Mouse (Mus musculus): ENCODE results near the gene Prkab2. TPM values are rescaled to one million over a fixed set of nuclear protein-coding genes. Genes with fewer than 3 reads are reported as not detected.

Prkab2 gene
- total and polyA plus RNA-seq, 3 experiments = 1.8 to 10.2 (median 5.0) TPM

- TF ChIP-seq POLR2AphosphoS5 (IDR thresholded peaks at IDR 0.05; ENCODE audit: insufficient replicate concordance, low read depth, low read length) = no peak
- TF ChIP-seq GATA2 (IDR thresholded peaks at IDR 0.05; ENCODE audit: borderline replicate concordance, low read depth, low read length) = no peak
- TF ChIP-seq GATA1 (IDR thresholded peaks at IDR 0.05; ENCODE audit: borderline replicate concordance, low read length) = no peak
- no peak for TF ChIP-seq TAL1 (conservative IDR thresholded peaks at IDR 0.05; ENCODE audit: low read depth, low read length)
- no peak for TF ChIP-seq CTCF (IDR thresholded peaks at IDR 0.05; ENCODE audit: low read depth, low read length)
- H3K4me1 ChIP-seq (ENCODE audit: insufficient read depth, low read depth, low read length) = peaks cover 4% of the 10 kb centered on the region; the same call in 1 of the 2 replicates
- H3K4me3 ChIP-seq (ENCODE audit: low read depth, low read length) = no peak overlapping the region
- H3K27me3 ChIP-seq (ENCODE audit: insufficient read depth, low read length) = peaks cover 13% of the 10 kb centered on the region
- DNase-seq (ENCODE audit: low spot score) (no peak), ATAC-seq (ENCODE audit: extremely low read depth, insufficient number of reproducible peaks, low FRiP score, poor library complexity, severe bottlenecking) (no peak)
- no peaks in the 10 kb centered on the region for H3K36me3 ChIP-seq (replicated peaks)
- H3K9me3 ChIP-seq (replicated peaks) = no peaks in the 10 kb centered on the region
Observed at GRCm38 (mm10) chr3:97617091-97617825, 40.7 kb upstream of the Prkab2 start.

- TF ChIP-seq GATA1 (IDR thresholded peaks at IDR 0.05; ENCODE audit: borderline replicate concordance, low read length) (no peak), GATA2 (IDR thresholded peaks at IDR 0.05; ENCODE audit: borderline replicate concordance, low read depth, low read length) (no peak), POLR2AphosphoS5 (IDR thresholded peaks at IDR 0.05; ENCODE audit: insufficient replicate concordance, low read depth, low read length) (no peak), CTCF (IDR thresholded peaks at IDR 0.05; ENCODE audit: low read depth, low read length) (no peak), TAL1 (conservative IDR thresholded peaks at IDR 0.05; ENCODE audit: low read depth, low read length) (no peak)
- DNase-seq (ENCODE audit: low spot score) (no peak), ATAC-seq (ENCODE audit: extremely low read depth, insufficient number of reproducible peaks, low FRiP score, poor library complexity, severe bottlenecking) (no peak)
- Histone ChIP-seq H3K27me3 (ENCODE audit: insufficient read depth, low read length) (peaks cover 9% of the 10 kb centered on the region), H3K9me3 (replicated peaks) (no peaks in the 10 kb centered on the region), H3K4me1 (ENCODE audit: insufficient read depth, low read depth, low read length) (peaks cover 4% of the 10 kb centered on the region; the same call in 1 of the 2 replicates), H3K4me3 (ENCODE audit: low read depth, low read length) (no peak overlapping the region), H3K36me3 (replicated peaks) (no peaks in the 10 kb centered on the region)
Observed at GRCm38 (mm10) chr3:97617899-97618298, 40.1 kb upstream of the Prkab2 start.

GRCm38 (mm10) chr3:97620657-97621056 lies 37.3 kb upstream of the Prkab2 start:
- Histone ChIP-seq H3K36me3 (replicated peaks) (no peaks in the 10 kb centered on the region), H3K4me3 (ENCODE audit: low read depth, low read length) (no peak overlapping the region), H3K9me3 (replicated peaks) (no peaks in the 10 kb centered on the region), H3K4me1 (ENCODE audit: insufficient read depth, low read depth, low read length) (peaks cover 9% of the 10 kb centered on the region), H3K27me3 (ENCODE audit: insufficient read depth, low read length) (peaks cover 17% of the 10 kb centered on the region)
- DNase-seq (ENCODE audit: low spot score) (no peak), ATAC-seq (ENCODE audit: extremely low read depth, insufficient number of reproducible peaks, low FRiP score, poor library complexity, severe bottlenecking) (no peak)
- TF ChIP-seq POLR2AphosphoS5 (IDR thresholded peaks at IDR 0.05; ENCODE audit: insufficient replicate concordance, low read depth, low read length) (no peak), CTCF (IDR thresholded peaks at IDR 0.05; ENCODE audit: low read depth, low read length) (no peak), GATA2 (IDR thresholded peaks at IDR 0.05; ENCODE audit: borderline replicate concordance, low read depth, low read length) (no peak), GATA1 (IDR thresholded peaks at IDR 0.05; ENCODE audit: borderline replicate concordance, low read length) (no peak), TAL1 (conservative IDR thresholded peaks at IDR 0.05; ENCODE audit: low read depth, low read length) (no peak)

GRCm38 (mm10) chr3:97624611-97625010 lies 33.4 kb upstream of the Prkab2 start:
- no peak overlapping the region for H3K4me3 ChIP-seq (ENCODE audit: low read depth, low read length)
- DNase-seq (ENCODE audit: low spot score) = no peak
- peaks cover 10% of the 10 kb centered on the region; the same call in 1 of the 2 replicates for H3K27me3 ChIP-seq (ENCODE audit: insufficient read depth, low read length)
- H3K36me3 ChIP-seq (replicated peaks) = no peaks in the 10 kb centered on the region
- H3K9me3 ChIP-seq (replicated peaks) = no peaks in the 10 kb centered on the region
- H3K4me1 ChIP-seq (ENCODE audit: insufficient read depth, low read depth, low read length) = peaks cover 15% of the 10 kb centered on the region
- ATAC-seq (ENCODE audit: extremely low read depth, insufficient number of reproducible peaks, low FRiP score, poor library complexity, severe bottlenecking) = no peak
- TF ChIP-seq POLR2AphosphoS5 (IDR thresholded peaks at IDR 0.05; ENCODE audit: insufficient replicate concordance, low read depth, low read length) (no peak), GATA2 (IDR thresholded peaks at IDR 0.05; ENCODE audit: borderline replicate concordance, low read depth, low read length) (no peak), TAL1 (conservative IDR thresholded peaks at IDR 0.05; ENCODE audit: low read depth, low read length) (no peak), CTCF (IDR thresholded peaks at IDR 0.05; ENCODE audit: low read depth, low read length) (no peak), GATA1 (IDR thresholded peaks at IDR 0.05; ENCODE audit: borderline replicate concordance, low read length) (no peak)

GRCm38 (mm10) chr3:97627893-97628292 lies 30.1 kb upstream of the Prkab2 start:
- ATAC-seq (ENCODE audit: extremely low read depth, insufficient number of reproducible peaks, low FRiP score, poor library complexity, severe bottlenecking) = no peak
- peak overlapping the region; percentile 55; the same call in 1 of the 2 replicates for H3K4me3 ChIP-seq (ENCODE audit: low read depth, low read length)
- H3K9me3 ChIP-seq (replicated peaks) = no peaks in the 10 kb centered on the region
- peaks cover 15% of the 10 kb centered on the region for H3K4me1 ChIP-seq (ENCODE audit: insufficient read depth, low read depth, low read length)
- no peak for TF ChIP-seq POLR2AphosphoS5 (IDR thresholded peaks at IDR 0.05; ENCODE audit: insufficient replicate concordance, low read depth, low read length)
- no peak for TF ChIP-seq GATA2 (IDR thresholded peaks at IDR 0.05; ENCODE audit: borderline replicate concordance, low read depth, low read length)
- no peak for TF ChIP-seq TAL1 (conservative IDR thresholded peaks at IDR 0.05; ENCODE audit: low read depth, low read length)
- no peak for TF ChIP-seq GATA1 (IDR thresholded peaks at IDR 0.05; ENCODE audit: borderline replicate concordance, low read length)
- TF ChIP-seq CTCF (IDR thresholded peaks at IDR 0.05; ENCODE audit: low read depth, low read length) = no peak
- DNase-seq (ENCODE audit: low spot score) = no peak
- H3K36me3 ChIP-seq (replicated peaks) = no peaks in the 10 kb centered on the region
- H3K27me3 ChIP-seq (ENCODE audit: insufficient read depth, low read length) = peaks cover 7% of the 10 kb centered on the region; the same call in 1 of the 2 replicates

GRCm38 (mm10) chr3:97628391-97629001 lies 29.5 kb upstream of the Prkab2 start, which contains the start of gene Fmo5:
Fmo5 (plus strand) TSS chr3:97628804.
- no peak for TF ChIP-seq POLR2AphosphoS5 (IDR thresholded peaks at IDR 0.05; ENCODE audit: insufficient replicate concordance, low read depth, low read length)
- no peak for TF ChIP-seq GATA1 (IDR thresholded peaks at IDR 0.05; ENCODE audit: borderline replicate concordance, low read length)
- Histone ChIP-seq H3K4me1 (ENCODE audit: insufficient read depth, low read depth, low read length) (peaks cover 15% of the 10 kb centered on the region), H3K9me3 (replicated peaks) (no peaks in the 10 kb centered on the region), H3K4me3 (ENCODE audit: low read depth, low read length) (peak within 1 kb of the TSS; percentile 67), H3K36me3 (replicated peaks) (no peaks in the 10 kb centered on the region), H3K27me3 (ENCODE audit: insufficient read depth, low read length) (peaks cover 6% of the 10 kb centered on the region; the same call in 1 of the 2 replicates)
- peak; percentile 100 for ATAC-seq (ENCODE audit: extremely low read depth, insufficient number of reproducible peaks, low FRiP score, poor library complexity, severe bottlenecking)
- DNase-seq (ENCODE audit: low spot score) = peak; percentile 65
